Mouse (Mus musculus): ENCODE data around the gene Fgf8. TPM values are rescaled to one million over a fixed set of nuclear protein-coding genes. Genes with fewer than 3 reads are reported as not detected.

The Fgf8 gene
- total RNA-seq, 1 experiment = 1.5 TPM

GRCm38 (mm10) chr19:45788337-45788736 lies 45.6 kb upstream of the Fgf8 start:
- TF ChIP-seq MAFK (IDR thresholded peaks at IDR 0.05; ENCODE audit: insufficient read depth, low read depth, low read length) (no peak), ZNF384 (IDR thresholded peaks at IDR 0.05; ENCODE audit: low read depth, low read length) (no peak), CHD2 (IDR thresholded peaks at IDR 0.05; ENCODE audit: low read depth, low read length) (no peak), ZC3H11A (IDR thresholded peaks at IDR 0.05; ENCODE audit: borderline replicate concordance, low read depth, low read length) (no peak), HCFC1 (IDR thresholded peaks at IDR 0.05; ENCODE audit: borderline replicate concordance, insufficient read depth, low read length) (no peak)
- H3K36me3 ChIP-seq (ENCODE audit: control insufficient read depth, insufficient read depth, low read length, poor library complexity, severe bottlenecking) = no peaks in the 10 kb centered on the region

GRCm38 (mm10) chr19:45787450-45787849 lies 44.7 kb upstream of the Fgf8 start:
- no peak for TF ChIP-seq ZC3H11A (IDR thresholded peaks at IDR 0.05; ENCODE audit: borderline replicate concordance, low read depth, low read length)
- TF ChIP-seq ZNF384 (IDR thresholded peaks at IDR 0.05; ENCODE audit: low read depth, low read length) = no peak
- TF ChIP-seq CHD2 (IDR thresholded peaks at IDR 0.05; ENCODE audit: low read depth, low read length) = no peak
- no peak for TF ChIP-seq HCFC1 (IDR thresholded peaks at IDR 0.05; ENCODE audit: borderline replicate concordance, insufficient read depth, low read length)
- no peak for TF ChIP-seq MAFK (IDR thresholded peaks at IDR 0.05; ENCODE audit: insufficient read depth, low read depth, low read length)
- no peak overlapping the region for H3K9ac ChIP-seq (ENCODE audit: insufficient read depth, low read depth, low read length, poor library complexity, severe bottlenecking)
- no peaks in the 10 kb centered on the region for H3K9me3 ChIP-seq (ENCODE audit: control insufficient read depth, insufficient read depth, low read depth, low read length)
- DNase-seq (ENCODE audit: low read depth, low spot score) = no peak
- peaks cover 2 to 10% of the 10 kb centered on the region in 2 experiments; a peak in 2 of 4 replicates for H3K4me1 ChIP-seq (ENCODE audit: control insufficient read depth in 2 of 2, insufficient read depth in 2 of 2, low read length in 2 of 2, poor library complexity in 1 of 2)
- H3K27ac ChIP-seq (ENCODE audit: insufficient read depth, low read depth, low read length, poor library complexity, severe bottlenecking) = no peak overlapping the region
- in situ Hi-C loops (cut with MboI; ENCODE audit: low sequenced_read_pairs in 2 of 2, unreplicated experiment in 2 of 2) = no loop called here
- no peak overlapping the region for H3K4me3 ChIP-seq (ENCODE audit: insufficient read depth in 1 of 2, low read depth in 1 of 2, low read length in 2 of 2, poor library complexity in 1 of 2, severe bottlenecking in 1 of 2)
- no peaks in the 10 kb centered on the region for H3K36me3 ChIP-seq (ENCODE audit: control insufficient read depth, insufficient read depth, low read length, poor library complexity, severe bottlenecking)

More at GRCm38 (mm10) chr19:45788337-45788736, 45.6 kb upstream of the Fgf8 start:
- H3K9me3 ChIP-seq (ENCODE audit: control insufficient read depth, insufficient read depth, low read depth, low read length) = no peaks in the 10 kb centered on the region
- no peak overlapping the region for H3K9ac ChIP-seq (ENCODE audit: insufficient read depth, low read depth, low read length, poor library complexity, severe bottlenecking)
- DNase-seq (ENCODE audit: low read depth, low spot score) = no peak
- no peak overlapping the region for H3K27ac ChIP-seq (ENCODE audit: insufficient read depth, low read depth, low read length, poor library complexity, severe bottlenecking)
- H3K4me1 ChIP-seq (ENCODE audit: control insufficient read depth in 2 of 2, insufficient read depth in 2 of 2, low read length in 2 of 2, poor library complexity in 1 of 2) = peaks cover 2 to 10% of the 10 kb centered on the region in 2 experiments; a peak in 2 of 4 replicates
- in situ Hi-C loops (cut with MboI; ENCODE audit: low sequenced_read_pairs in 2 of 2, unreplicated experiment in 2 of 2) = no loop called here
- H3K4me3 ChIP-seq (ENCODE audit: insufficient read depth in 1 of 2, low read depth in 1 of 2, low read length in 2 of 2, poor library complexity in 1 of 2, severe bottlenecking in 1 of 2) = no peak overlapping the region

GRCm38 (mm10) chr19:45785470-45785869 lies 42.8 kb upstream of the Fgf8 start:
- no peaks in the 10 kb centered on the region for H3K9me3 ChIP-seq (ENCODE audit: control insufficient read depth, insufficient read depth, low read depth, low read length)
- no peak overlapping the region for H3K9ac ChIP-seq (ENCODE audit: insufficient read depth, low read depth, low read length, poor library complexity, severe bottlenecking)
- no peak overlapping the region for H3K4me3 ChIP-seq (ENCODE audit: insufficient read depth in 1 of 2, low read depth in 1 of 2, low read length in 2 of 2, poor library complexity in 1 of 2, severe bottlenecking in 1 of 2)
- peaks cover 2 to 7% of the 10 kb centered on the region in 2 experiments; a peak in 3 of 4 replicates for H3K4me1 ChIP-seq (ENCODE audit: control insufficient read depth in 2 of 2, insufficient read depth in 2 of 2, low read length in 2 of 2, poor library complexity in 1 of 2)
- H3K27ac ChIP-seq (ENCODE audit: insufficient read depth, low read depth, low read length, poor library complexity, severe bottlenecking) = no peak overlapping the region
- DNase-seq (ENCODE audit: low read depth, low spot score) = no peak
- in situ Hi-C loops (cut with MboI; ENCODE audit: low sequenced_read_pairs in 2 of 2, unreplicated experiment in 2 of 2) = no loop called here
- peaks cover 4% of the 10 kb centered on the region for H3K36me3 ChIP-seq (ENCODE audit: control insufficient read depth, insufficient read depth, low read length, poor library complexity, severe bottlenecking)
- TF ChIP-seq ZC3H11A (IDR thresholded peaks at IDR 0.05; ENCODE audit: borderline replicate concordance, low read depth, low read length) (no peak), ZNF384 (IDR thresholded peaks at IDR 0.05; ENCODE audit: low read depth, low read length) (no peak), CHD2 (IDR thresholded peaks at IDR 0.05; ENCODE audit: low read depth, low read length) (no peak), HCFC1 (IDR thresholded peaks at IDR 0.05; ENCODE audit: borderline replicate concordance, insufficient read depth, low read length) (no peak), MAFK (IDR thresholded peaks at IDR 0.05; ENCODE audit: insufficient read depth, low read depth, low read length) (no peak)

GRCm38 (mm10) chr19:45783933-45784576 lies 41.3 kb upstream of the Fgf8 start:
- in situ Hi-C loops (cut with MboI; ENCODE audit: low sequenced_read_pairs in 2 of 2, unreplicated experiment in 2 of 2) = no loop called here
- H3K4me3 ChIP-seq (ENCODE audit: insufficient read depth in 1 of 2, low read depth in 1 of 2, low read length in 2 of 2, poor library complexity in 1 of 2, severe bottlenecking in 1 of 2) = peak overlapping the region; percentile 67 to 99

More at GRCm38 (mm10) chr19:45783933-45784576, 41.3 kb upstream of the Fgf8 start:
- no peak for TF ChIP-seq CHD2 (IDR thresholded peaks at IDR 0.05; ENCODE audit: low read depth, low read length)
- TF ChIP-seq ZC3H11A (IDR thresholded peaks at IDR 0.05; ENCODE audit: borderline replicate concordance, low read depth, low read length) = no peak
- no peak for TF ChIP-seq MAFK (IDR thresholded peaks at IDR 0.05; ENCODE audit: insufficient read depth, low read depth, low read length)
- no peak for TF ChIP-seq HCFC1 (IDR thresholded peaks at IDR 0.05; ENCODE audit: borderline replicate concordance, insufficient read depth, low read length)
- TF ChIP-seq ZNF384 (IDR thresholded peaks at IDR 0.05; ENCODE audit: low read depth, low read length) = no peak
- Histone ChIP-seq H3K9ac (ENCODE audit: insufficient read depth, low read depth, low read length, poor library complexity, severe bottlenecking) (peak overlapping the region; percentile 66), H3K27ac (ENCODE audit: insufficient read depth, low read depth, low read length, poor library complexity, severe bottlenecking) (peak overlapping the region; percentile 36; the same call in 1 of the 2 replicates), H3K36me3 (ENCODE audit: control insufficient read depth, insufficient read depth, low read length, poor library complexity, severe bottlenecking) (peaks cover 14% of the 10 kb centered on the region), H3K4me1 (ENCODE audit: control insufficient read depth in 2 of 2, insufficient read depth in 2 of 2, low read length in 2 of 2, poor library complexity in 1 of 2) (peaks cover 0 to 6% of the 10 kb centered on the region in 2 experiments; a peak in 2 of 4 replicates), H3K9me3 (ENCODE audit: control insufficient read depth, insufficient read depth, low read depth, low read length) (no peaks in the 10 kb centered on the region)
- no peak for DNase-seq (ENCODE audit: low read depth, low spot score)

All from ES-E14 (cell line).